28 mouse cellular contexts compared by ENCODE assay signal in the genomic region with DNA sequence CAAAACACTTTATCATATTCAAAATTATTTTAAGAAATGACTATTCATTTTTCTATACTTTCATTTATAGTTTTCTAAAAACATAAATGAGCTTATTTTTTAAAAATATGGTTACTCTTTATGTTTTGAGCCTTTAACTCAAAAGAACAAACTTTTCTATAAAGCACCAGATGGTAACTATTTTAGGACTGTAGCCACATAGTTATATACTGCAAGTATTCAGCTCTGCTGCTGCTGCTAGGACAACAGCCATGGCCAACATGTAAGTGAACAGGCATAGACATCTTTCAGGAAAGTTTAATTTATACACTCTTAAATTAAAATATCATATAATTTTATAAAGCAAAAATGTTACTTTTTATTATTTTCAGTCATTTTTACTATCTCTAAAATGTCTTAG.
"Had no signal": no experiment of that assay in that cellular context is flagged by ENCODE, and none has a peak within 500 bp of the region (broad histone marks: within the 10 kb centered on the region; RNA-seq: fewer than 3 reads in every experiment).

No protein-coding gene starts in this region.

- H3K4me3 ChIP-seq: embryonic facial prominence, embryonic 10.5 days; embryonic facial prominence, embryonic 12.5 days; embryonic facial prominence, embryonic 13.5 days; embryonic facial prominence, embryonic 15.5 days; erythroblast, embryonic 14.5 days; forebrain, embryonic 12.5 days; forebrain, embryonic 13.5 days; forebrain, embryonic 15.5 days; gastrocnemius, adult 2 months; heart, adult 2 months; heart, embryonic 10.5 days had no signal

- H3K9me3 ChIP-seq: embryonic facial prominence, embryonic 10.5 days; embryonic facial prominence, embryonic 12.5 days; embryonic facial prominence, embryonic 13.5 days; embryonic facial prominence, embryonic 15.5 days; forebrain, embryonic 12.5 days; forebrain, embryonic 13.5 days; forebrain, embryonic 15.5 days; heart, embryonic 10.5 days had no signal

- H3K4me2 ChIP-seq: embryonic facial prominence, embryonic 12.5 days; embryonic facial prominence, embryonic 13.5 days; embryonic facial prominence, embryonic 15.5 days; forebrain, embryonic 12.5 days; forebrain, embryonic 13.5 days; forebrain, embryonic 15.5 days had no signal

- H3K27me3 ChIP-seq: embryonic facial prominence, embryonic 12.5 days; embryonic facial prominence, embryonic 13.5 days; embryonic facial prominence, embryonic 15.5 days; forebrain, embryonic 12.5 days; forebrain, embryonic 13.5 days; forebrain, embryonic 15.5 days had no signal

- ATAC-seq: forebrain, embryonic 13.5 days; forebrain, embryonic 14.5 days; forebrain, embryonic 15.5 days; forebrain, embryonic 16.5 days had no signal

- H3K4me1 ChIP-seq: embryonic facial prominence, embryonic 10.5 days; embryonic facial prominence, embryonic 12.5 days; embryonic facial prominence, embryonic 13.5 days; embryonic facial prominence, embryonic 15.5 days; forebrain, embryonic 12.5 days; forebrain, embryonic 13.5 days; forebrain, embryonic 15.5 days; heart, embryonic 10.5 days had no signal

- H3K27ac ChIP-seq: embryonic facial prominence, embryonic 10.5 days; embryonic facial prominence, embryonic 12.5 days; embryonic facial prominence, embryonic 13.5 days; embryonic facial prominence, embryonic 15.5 days; forebrain, embryonic 12.5 days; forebrain, embryonic 13.5 days; forebrain, embryonic 15.5 days; gastrocnemius, adult 2 months; heart, adult 2 months; heart, embryonic 10.5 days had no signal

- H3K36me3 ChIP-seq: embryonic facial prominence, embryonic 10.5 days; embryonic facial prominence, embryonic 12.5 days; embryonic facial prominence, embryonic 13.5 days; embryonic facial prominence, embryonic 15.5 days; forebrain, embryonic 12.5 days; forebrain, embryonic 15.5 days; heart, embryonic 10.5 days had no signal

- DNase-seq: cerebellum, adult 2 months; cerebellum, adult 8-10 months; cerebellum, adult 9-10 months; cerebellum, adult 9-11 months; cerebellum, postnatal 10 days; cerebellum, postnatal 14 days; cerebellum, postnatal 25 days; cerebellum, postnatal 36 days; embryo, embryonic 11 days; gastrocnemius, adult 2 months; gastrocnemius, postnatal 10 days; gastrocnemius, postnatal 14 days; gastrocnemius, postnatal 25 days; gastrocnemius, postnatal 36 days; heart, adult 11 months; heart, adult 18-20 months; heart, adult 2 months had no signal

- H3K9ac ChIP-seq: embryonic facial prominence, embryonic 12.5 days; embryonic facial prominence, embryonic 13.5 days; embryonic facial prominence, embryonic 15.5 days; forebrain, embryonic 12.5 days; forebrain, embryonic 13.5 days; forebrain, embryonic 15.5 days had no signal
